Mouse (Mus musculus): ENCODE data around the gene Nlrp3. TPM values are rescaled to one million over a fixed set of nuclear protein-coding genes. Genes with fewer than 3 reads are reported as not detected.
"Not testable (repeated sequence)": the region's sequence is repeated elsewhere in the genome, so short reads cannot be mapped to it uniquely, and the experiment has no call there.

The Nlrp3 gene
- polyA plus RNA-seq, 1 experiment from 2014 or later: 0.09 TPM

DNA sequence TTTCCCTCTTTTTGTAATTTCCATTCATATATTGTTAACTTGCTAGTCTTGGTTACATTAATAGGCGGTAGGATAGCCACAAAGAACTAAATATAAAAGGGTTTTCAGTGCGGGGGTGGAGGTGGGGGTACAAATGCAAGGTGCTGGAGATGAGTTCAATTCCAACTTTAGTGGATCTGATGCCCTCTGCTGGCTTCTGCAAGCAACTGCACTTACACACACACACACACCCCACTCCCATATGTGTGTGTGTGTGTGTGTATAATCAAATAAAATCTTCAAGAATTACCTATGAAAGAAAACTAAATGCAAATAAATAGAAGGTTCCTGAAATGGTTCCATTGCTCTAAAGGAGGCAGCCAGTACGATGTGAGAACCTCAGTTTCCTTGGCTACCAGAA is 27.9 kb downstream of the Nlrp3 start:
- H3K27ac ChIP-seq (ENCODE audit: poor library complexity, severe bottlenecking): no peak overlapping the region
- no peak overlapping the region for H3K4me3 ChIP-seq
- no peaks in the 10 kb centered on the region for H3K9me3 ChIP-seq (replicated peaks)
- H3K4me1 ChIP-seq (replicated peaks): no peaks in the 10 kb centered on the region
- WGBS: 56% methylated on average over 3 of the region's 3 CpGs
- no peaks in the 10 kb centered on the region for H3K36me3 ChIP-seq
- no peak overlapping the region for H3K4me2 ChIP-seq
- no peak for ATAC-seq (ENCODE audit: insufficient number of reproducible peaks, low FRiP score)
- H3K27me3 ChIP-seq (replicated peaks): peaks cover 48% of the 10 kb centered on the region
- no peak overlapping the region for H3K9ac ChIP-seq

DNA sequence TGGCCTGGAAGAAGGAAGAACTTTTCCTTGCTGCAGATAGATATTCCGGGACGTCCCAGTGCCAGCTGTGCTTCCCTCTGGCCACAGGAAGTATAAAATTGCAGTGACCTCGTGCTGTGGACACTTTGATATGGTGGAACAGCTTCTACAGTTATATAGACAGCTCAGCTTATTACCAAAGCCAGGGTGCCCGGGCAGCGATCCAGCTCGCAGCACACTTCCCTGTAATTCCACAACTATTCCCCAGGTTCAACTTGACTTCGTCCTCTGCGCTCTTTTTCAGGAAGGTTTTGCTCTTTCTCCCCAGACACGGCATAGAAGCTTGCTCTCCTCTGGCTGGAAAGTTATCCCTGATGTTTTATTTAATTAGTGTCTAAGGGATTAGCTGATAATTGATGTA is 34.4 kb downstream of the Nlrp3 start:
- no peak for ATAC-seq (ENCODE audit: insufficient number of reproducible peaks, low FRiP score)
- 57% methylated on average over 9 of the region's 9 CpGs for WGBS

DNA sequence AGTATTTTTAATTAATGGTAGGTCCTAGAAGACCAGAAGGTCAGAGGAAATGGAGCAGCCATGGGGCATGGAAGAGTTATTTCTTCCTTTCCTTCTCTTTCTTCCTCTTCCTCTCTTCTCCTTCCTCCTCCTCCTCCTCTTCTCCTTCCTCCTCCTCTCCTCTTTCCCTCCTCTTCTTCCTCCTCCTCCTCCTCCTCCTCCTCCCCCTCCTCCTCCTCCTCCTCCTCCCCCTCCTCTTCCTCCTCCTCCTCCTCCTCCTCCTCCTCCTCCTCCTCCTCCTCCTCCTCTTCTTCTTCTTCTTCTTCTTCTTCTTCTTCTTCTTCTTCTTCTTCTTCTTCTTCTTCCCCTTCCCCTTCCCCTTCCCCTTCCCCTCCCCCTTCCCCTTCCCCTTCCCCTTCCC is 34.8 kb downstream of the Nlrp3 start, which contains the start of gene Olfr222:
Gene Olfr222 (minus strand): TSS at position 101 of the 400 bp plus-strand sequence.
- not testable (repeated sequence) for ATAC-seq (ENCODE audit: insufficient number of reproducible peaks, low FRiP score)

More for the DNA sequence above, 34.4 kb downstream of the Nlrp3 start:
- Histone ChIP-seq H3K9me3 (replicated peaks) (no peaks in the 10 kb centered on the region), H3K9ac (no peak overlapping the region), H3K4me3 (no peak overlapping the region), H3K4me2 (no peak overlapping the region), H3K4me1 (replicated peaks) (no peaks in the 10 kb centered on the region), H3K36me3 (no peaks in the 10 kb centered on the region), H3K27ac (ENCODE audit: poor library complexity, severe bottlenecking) (no peak overlapping the region), H3K27me3 (replicated peaks) (peaks cover 48% of the 10 kb centered on the region)

DNA sequence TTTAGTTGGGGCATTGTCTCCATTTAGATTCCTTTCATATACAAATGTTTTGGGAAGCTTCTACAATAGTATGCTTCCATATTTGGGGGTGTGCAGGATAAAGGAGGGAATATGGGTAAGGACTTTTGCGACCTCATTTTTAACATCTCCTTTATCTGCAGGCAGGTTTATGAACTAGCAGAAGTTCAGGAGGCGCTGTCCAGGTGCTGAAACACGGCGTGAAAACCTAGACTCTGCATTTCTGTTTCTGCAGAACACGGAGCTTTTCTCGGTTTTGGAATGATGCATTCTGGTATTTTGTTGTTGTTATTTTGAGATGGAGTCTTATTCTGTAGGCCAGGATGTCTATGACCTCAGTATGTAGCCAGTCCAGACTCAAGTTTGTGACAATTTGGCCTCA is 43.2 kb downstream of the Nlrp3 start:
- no peaks in the 10 kb centered on the region for H3K27me3 ChIP-seq (replicated peaks)
- no peak overlapping the region for H3K9ac ChIP-seq
- H3K36me3 ChIP-seq: no peaks in the 10 kb centered on the region
- H3K27ac ChIP-seq (ENCODE audit: poor library complexity, severe bottlenecking): no peak overlapping the region
- H3K4me2 ChIP-seq: no peak overlapping the region
- no peak for ATAC-seq (ENCODE audit: insufficient number of reproducible peaks, low FRiP score)
- H3K4me1 ChIP-seq (replicated peaks): no peaks in the 10 kb centered on the region
- no peaks in the 10 kb centered on the region for H3K9me3 ChIP-seq (replicated peaks)
- 27% methylated on average over 6 of the region's 6 CpGs for WGBS
- no peak overlapping the region for H3K4me3 ChIP-seq

More for the DNA sequence above, 34.8 kb downstream of the Nlrp3 start, which contains the start of gene Olfr222:
- not testable (repeated sequence) for H3K4me1 ChIP-seq (replicated peaks); H3K27ac ChIP-seq (ENCODE audit: poor library complexity, severe bottlenecking); H3K4me3 ChIP-seq; H3K4me2 ChIP-seq; H3K9ac ChIP-seq; H3K9me3 ChIP-seq (replicated peaks); H3K36me3 ChIP-seq
- peaks cover 44% of the 10 kb centered on the region for H3K27me3 ChIP-seq (replicated peaks)

DNA sequence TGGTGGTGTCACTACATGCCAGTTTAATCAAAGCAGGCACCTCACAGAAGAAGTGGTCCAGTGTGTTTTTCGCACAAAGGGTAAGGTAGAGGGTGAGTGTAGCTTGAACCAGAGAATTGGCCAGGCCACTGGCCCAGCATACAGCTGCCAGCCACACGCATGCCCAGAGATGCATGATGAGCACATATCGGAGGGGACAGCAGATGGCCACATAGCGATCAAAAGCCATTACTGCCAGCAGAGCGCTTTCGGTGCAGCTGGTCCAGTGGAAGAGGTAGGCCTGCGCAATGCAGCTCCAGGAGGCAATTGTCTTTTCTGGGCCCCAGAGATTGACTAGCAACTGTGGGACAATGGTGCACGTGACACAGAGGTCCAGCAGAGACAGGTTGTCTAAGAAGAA is 48.1 kb downstream of the Nlrp3 start:
- 83% methylated on average over 8 of the region's 8 CpGs for WGBS
- no peak overlapping the region for H3K4me3 ChIP-seq
- H3K27ac ChIP-seq (ENCODE audit: poor library complexity, severe bottlenecking): no peak overlapping the region
- H3K9me3 ChIP-seq (replicated peaks): no peaks in the 10 kb centered on the region
- no peak for ATAC-seq (ENCODE audit: insufficient number of reproducible peaks, low FRiP score)
- H3K9ac ChIP-seq: no peak overlapping the region
- no peak overlapping the region for H3K4me2 ChIP-seq
- no peaks in the 10 kb centered on the region for H3K4me1 ChIP-seq (replicated peaks)
- H3K36me3 ChIP-seq: no peaks in the 10 kb centered on the region
- H3K27me3 ChIP-seq (replicated peaks): no peaks in the 10 kb centered on the region

DNA sequence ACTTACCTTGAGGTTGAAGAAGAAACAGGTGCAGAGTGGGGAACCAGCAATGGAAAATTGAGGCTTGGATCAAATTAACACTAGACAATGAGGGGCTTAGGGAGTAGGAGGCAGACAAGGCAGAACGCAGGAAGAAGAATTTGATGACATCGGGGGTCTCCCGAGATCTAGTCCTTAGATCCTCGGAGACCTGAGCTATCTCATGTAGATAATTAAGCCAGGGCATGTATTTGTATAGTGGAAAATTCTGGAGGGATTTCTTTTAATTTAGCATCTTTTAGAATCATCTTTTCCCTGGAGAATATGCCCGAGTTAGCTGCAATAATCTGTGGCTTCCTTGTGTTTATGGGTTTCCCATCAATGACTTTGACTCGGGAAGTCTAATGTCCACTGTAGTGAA is 51.8 kb downstream of the Nlrp3 start, which contains the start of gene Olfr223:
Gene Olfr223 (minus strand): TSS at position 101 of the 400 bp plus-strand sequence.
- 0 out of 2 replicates have a peak, but pooled peaks cover 3% of the 10 kb centered on the region for H3K27me3 ChIP-seq (replicated peaks)
- H3K9me3 ChIP-seq (replicated peaks): no peaks in the 10 kb centered on the region
- 75% methylated on average over 6 of the region's 6 CpGs for WGBS
- H3K4me3 ChIP-seq: no peak within 1 kb of the TSS
- no peak within 1 kb of the TSS for H3K27ac ChIP-seq (ENCODE audit: poor library complexity, severe bottlenecking)
- no peak within 1 kb of the TSS for H3K4me2 ChIP-seq
- ATAC-seq (ENCODE audit: insufficient number of reproducible peaks, low FRiP score): no peak
- H3K36me3 ChIP-seq: no peaks in the 10 kb centered on the region
- no peaks in the 10 kb centered on the region for H3K4me1 ChIP-seq (replicated peaks)
- H3K9ac ChIP-seq: no peak within 1 kb of the TSS

DNA sequence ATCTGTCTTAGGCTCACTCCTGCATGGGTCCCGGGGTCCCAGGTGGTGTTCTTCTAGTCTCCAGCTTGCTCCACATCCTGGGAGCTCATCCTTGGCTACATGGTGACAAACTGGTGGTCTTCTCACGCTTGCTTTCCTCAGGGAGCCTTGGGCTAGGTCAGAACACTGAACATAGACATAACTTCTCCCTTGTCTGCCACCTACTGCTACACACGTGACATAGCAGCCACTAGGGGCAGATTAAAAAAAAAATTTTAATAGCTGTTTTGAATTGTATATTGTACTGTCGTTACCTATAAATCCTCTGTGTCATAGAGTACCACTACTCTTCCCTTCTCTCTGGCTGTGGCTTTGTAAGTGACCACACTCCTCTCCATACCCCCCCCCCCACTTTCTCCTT is 54.7 kb downstream of the Nlrp3 start:
- H3K36me3 ChIP-seq: no peaks in the 10 kb centered on the region
- no peaks in the 10 kb centered on the region for H3K4me1 ChIP-seq (replicated peaks)
- 37% methylated on average over 4 of the region's 4 CpGs for WGBS
- ATAC-seq (ENCODE audit: insufficient number of reproducible peaks, low FRiP score): no peak
- H3K27ac ChIP-seq (ENCODE audit: poor library complexity, severe bottlenecking): no peak overlapping the region
- H3K9me3 ChIP-seq (replicated peaks): no peaks in the 10 kb centered on the region
- no peak overlapping the region for H3K4me3 ChIP-seq
- H3K4me2 ChIP-seq: no peak overlapping the region
- H3K9ac ChIP-seq: no peak overlapping the region
- H3K27me3 ChIP-seq (replicated peaks): 0 out of 2 replicates have a peak, but pooled peaks cover 6% of the 10 kb centered on the region

DNA sequence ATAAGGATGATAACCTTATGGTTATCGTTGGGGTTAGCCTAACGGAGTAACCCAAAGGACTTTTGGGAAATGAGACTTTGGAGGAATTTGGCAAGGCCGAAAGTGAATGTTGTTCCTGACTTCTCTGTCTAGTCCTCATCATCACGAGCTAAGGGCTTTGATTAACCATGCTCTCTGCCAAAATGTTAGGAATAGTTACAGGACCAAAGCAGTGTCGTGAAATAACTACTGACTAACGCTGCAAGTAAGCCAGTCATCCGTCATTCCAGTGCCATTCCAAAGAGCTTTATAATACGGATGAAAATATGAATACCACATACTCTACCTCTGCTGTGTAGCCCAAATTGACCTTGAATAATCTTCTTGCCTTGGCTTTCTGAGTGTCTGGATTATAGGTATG is 55.6 kb downstream of the Nlrp3 start:
- Histone ChIP-seq H3K9me3 (replicated peaks) (no peaks in the 10 kb centered on the region), H3K27me3 (replicated peaks) (0 out of 2 replicates have a peak, but pooled peaks cover 6% of the 10 kb centered on the region), H3K9ac (no peak overlapping the region), H3K4me2 (no peak overlapping the region), H3K4me1 (replicated peaks) (no peaks in the 10 kb centered on the region), H3K4me3 (no peak overlapping the region), H3K27ac (ENCODE audit: poor library complexity, severe bottlenecking) (no peak overlapping the region), H3K36me3 (no peaks in the 10 kb centered on the region)
- ATAC-seq (ENCODE audit: insufficient number of reproducible peaks, low FRiP score): no peak
- 82% methylated on average over 8 of the region's 8 CpGs for WGBS

DNA sequence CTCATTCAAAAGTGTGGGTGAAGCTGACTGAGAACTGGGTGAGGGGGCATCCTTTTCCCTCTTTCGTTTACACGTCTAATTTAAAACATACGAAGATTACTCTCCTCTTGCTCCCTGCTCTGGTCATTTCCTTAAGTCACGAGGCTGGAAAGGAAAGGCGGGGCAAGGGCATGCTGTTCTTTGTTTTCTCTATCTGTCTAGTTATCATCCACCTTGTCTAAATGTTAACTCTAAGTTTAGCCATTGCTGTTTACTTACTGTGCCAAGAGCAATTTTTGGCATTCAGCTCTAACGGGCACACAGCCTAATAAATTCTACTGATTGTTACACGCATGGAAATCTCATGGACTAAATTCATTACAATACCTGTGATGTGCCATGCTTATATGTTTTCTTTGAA is 57.8 kb downstream of the Nlrp3 start:
- no peak overlapping the region for H3K27ac ChIP-seq (ENCODE audit: poor library complexity, severe bottlenecking)
- 58% methylated on average over 7 of the region's 7 CpGs for WGBS
- ATAC-seq (ENCODE audit: insufficient number of reproducible peaks, low FRiP score): no peak
- H3K9ac ChIP-seq: no peak overlapping the region
- no peaks in the 10 kb centered on the region for H3K9me3 ChIP-seq (replicated peaks)
- no peaks in the 10 kb centered on the region for H3K4me1 ChIP-seq (replicated peaks)
- H3K36me3 ChIP-seq: no peaks in the 10 kb centered on the region
- no peak overlapping the region for H3K4me2 ChIP-seq
- H3K27me3 ChIP-seq (replicated peaks): 0 out of 2 replicates have a peak, but pooled peaks cover 10% of the 10 kb centered on the region
- no peak overlapping the region for H3K4me3 ChIP-seq

DNA sequence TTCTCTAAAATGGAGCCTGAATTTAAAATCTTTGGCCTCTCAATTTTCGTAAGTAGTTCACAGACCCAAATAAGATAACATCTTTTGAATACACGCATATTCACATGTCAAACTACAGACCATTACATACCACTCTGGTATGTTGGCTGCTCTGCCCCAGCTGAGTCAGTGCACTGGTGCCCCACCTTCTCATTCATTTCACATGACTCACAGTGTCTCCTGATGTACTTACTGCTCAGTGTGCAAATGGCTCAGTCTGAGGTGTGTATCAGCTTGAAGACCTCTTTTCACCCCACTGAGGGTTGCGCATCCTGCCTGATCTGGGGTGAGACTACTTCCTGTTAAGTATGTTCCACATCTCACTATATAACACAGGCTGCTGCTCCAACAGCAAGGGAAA is 59.5 kb downstream of the Nlrp3 start:
- no peak overlapping the region for H3K4me3 ChIP-seq
- H3K4me2 ChIP-seq: no peak overlapping the region
- 0 out of 2 replicates have a peak, but pooled peaks cover 7% of the 10 kb centered on the region for H3K27me3 ChIP-seq (replicated peaks)
- 80% methylated on average over 3 of the region's 3 CpGs for WGBS
- no peak for ATAC-seq (ENCODE audit: insufficient number of reproducible peaks, low FRiP score)
- no peak overlapping the region for H3K27ac ChIP-seq (ENCODE audit: poor library complexity, severe bottlenecking)
- no peaks in the 10 kb centered on the region for H3K4me1 ChIP-seq (replicated peaks)
- H3K9ac ChIP-seq: no peak overlapping the region
- no peaks in the 10 kb centered on the region for H3K36me3 ChIP-seq
- no peaks in the 10 kb centered on the region for H3K9me3 ChIP-seq (replicated peaks)

DNA sequence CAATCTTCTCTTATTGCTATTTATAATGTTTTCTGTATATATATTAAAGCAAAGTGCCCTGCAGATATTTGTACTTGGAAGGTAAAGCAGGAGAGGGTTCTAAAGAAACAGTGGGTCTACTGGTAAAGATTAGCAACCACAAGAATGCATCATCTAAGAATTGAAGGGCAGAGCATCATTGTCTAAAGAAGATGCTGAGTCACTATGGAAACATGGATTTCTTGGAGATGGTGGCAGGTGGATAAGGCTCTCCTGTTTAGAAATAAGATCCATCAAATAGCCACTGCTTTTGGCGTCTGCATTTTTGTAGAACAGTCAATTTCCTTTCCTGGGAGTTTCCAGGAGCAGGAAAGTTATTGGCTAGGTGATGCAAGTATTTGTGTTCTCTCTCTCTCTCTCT is 60.9 kb downstream of the Nlrp3 start:
- Histone ChIP-seq H3K27ac (ENCODE audit: poor library complexity, severe bottlenecking) (no peak overlapping the region), H3K4me1 (replicated peaks) (no peaks in the 10 kb centered on the region), H3K9ac (no peak overlapping the region), H3K4me2 (no peak overlapping the region), H3K4me3 (no peak overlapping the region), H3K27me3 (replicated peaks) (0 out of 2 replicates have a peak, but pooled peaks cover 6% of the 10 kb centered on the region), H3K36me3 (no peaks in the 10 kb centered on the region), H3K9me3 (replicated peaks) (no peaks in the 10 kb centered on the region)
- ATAC-seq (ENCODE audit: insufficient number of reproducible peaks, low FRiP score): no peak
- 52% methylated on average over 1 of the region's 1 CpGs for WGBS

DNA sequence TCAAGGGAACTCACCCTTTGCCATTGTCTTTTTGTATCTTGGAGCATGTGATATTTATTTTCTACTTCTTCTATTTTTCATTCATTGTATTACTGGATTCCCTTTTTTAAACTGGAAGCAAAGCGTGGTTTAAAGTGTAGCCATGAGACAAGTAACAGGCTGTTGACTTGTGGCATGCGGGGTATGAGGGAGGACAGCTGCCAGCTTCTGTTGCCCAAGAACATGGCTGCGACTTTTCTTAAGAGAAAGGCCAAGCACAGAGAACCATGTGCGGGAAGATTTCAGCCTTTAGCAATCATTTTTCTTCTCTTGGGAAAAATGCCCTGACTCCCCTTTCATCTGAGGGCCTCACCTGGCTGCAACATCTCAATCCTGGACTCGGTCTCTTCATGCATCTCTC is 70.3 kb downstream of the Nlrp3 start:
- Histone ChIP-seq H3K27me3 (replicated peaks) (no peaks in the 10 kb centered on the region), H3K9me3 (replicated peaks) (no peaks in the 10 kb centered on the region), H3K9ac (no peak overlapping the region), H3K36me3 (no peaks in the 10 kb centered on the region), H3K4me2 (no peak overlapping the region), H3K27ac (ENCODE audit: poor library complexity, severe bottlenecking) (no peak overlapping the region), H3K4me1 (replicated peaks) (no peaks in the 10 kb centered on the region), H3K4me3 (no peak overlapping the region)
- ATAC-seq (ENCODE audit: insufficient number of reproducible peaks, low FRiP score): no peak
- WGBS: 68% methylated on average over 5 of the region's 5 CpGs

Measured in heart, embryonic 12.5 days (tissue).